Mouse (Mus musculus): ENCODE measurements around the gene Olfr594. TPM values are rescaled to one million over a fixed set of nuclear protein-coding genes. Genes with fewer than 3 reads are reported as not detected.
"Not testable (repeated sequence)": the region's sequence is repeated elsewhere in the genome, so short reads cannot be mapped to it uniquely, and the experiment has no call there.

Olfr594 gene
- not detected in 2 replicates for polyA plus RNA-seq (2012; rRNA removed)

- no peak within 1 kb of the TSS for H3K27ac ChIP-seq (ENCODE audit: insufficient read depth, low read length)
- H3K4me1 ChIP-seq (ENCODE audit: control insufficient read depth, insufficient read depth, low read length) = no peaks in the 10 kb centered on the region
- TF ChIP-seq CTCF (IDR thresholded peaks at IDR 0.05; ENCODE audit: extremely low read depth, insufficient read depth, low read length) (no peak), POLR2A (IDR thresholded peaks at IDR 0.05; ENCODE audit: extremely low read depth, insufficient read depth, low read length) (no peak)
- no peak within 1 kb of the TSS for H3K4me3 ChIP-seq (ENCODE audit: insufficient read depth, low read length)
Measured at GRCm38 (mm10) chr7:103216696-103217095, at the start of gene Olfr594. TSS of gene Olfr594 (plus strand) at chr7:103216996.

- TF ChIP-seq POLR2A (IDR thresholded peaks at IDR 0.05; ENCODE audit: extremely low read depth, insufficient read depth, low read length) = no peak
- TF ChIP-seq CTCF (IDR thresholded peaks at IDR 0.05; ENCODE audit: extremely low read depth, insufficient read depth, low read length) = no peak
- Histone ChIP-seq H3K4me3 (ENCODE audit: insufficient read depth, low read length) (no peak overlapping the region), H3K27ac (ENCODE audit: insufficient read depth, low read length) (no peak overlapping the region), H3K4me1 (ENCODE audit: control insufficient read depth, insufficient read depth, low read length) (no peaks in the 10 kb centered on the region)
Measured at GRCm38 (mm10) chr7:103169697-103170096, 47.1 kb upstream of the Olfr594 start.

- Histone ChIP-seq H3K4me3 (ENCODE audit: insufficient read depth, low read length) (no peak within 1 kb of the TSS), H3K4me1 (ENCODE audit: control insufficient read depth, insufficient read depth, low read length) (no peaks in the 10 kb centered on the region), H3K27ac (ENCODE audit: insufficient read depth, low read length) (no peak within 1 kb of the TSS)
- no peak for TF ChIP-seq CTCF (IDR thresholded peaks at IDR 0.05; ENCODE audit: extremely low read depth, insufficient read depth, low read length)
- no peak for TF ChIP-seq POLR2A (IDR thresholded peaks at IDR 0.05; ENCODE audit: extremely low read depth, insufficient read depth, low read length)
Measured at GRCm38 (mm10) chr7:103178240-103178639, 38.6 kb upstream of the Olfr594 start, which contains the start of gene Olfr591. TSS of gene Olfr591 (minus strand) at chr7:103178340.

GRCm38 (mm10) chr7:103184503-103184902 lies 32.3 kb upstream of the Olfr594 start, which contains the start of gene Olfr592:
TSS of gene Olfr592 (plus strand) at chr7:103184803.
- H3K4me1 ChIP-seq (ENCODE audit: control insufficient read depth, insufficient read depth, low read length); H3K27ac ChIP-seq (ENCODE audit: insufficient read depth, low read length); H3K4me3 ChIP-seq (ENCODE audit: insufficient read depth, low read length): not testable (repeated sequence)

- Histone ChIP-seq H3K4me1 (ENCODE audit: control insufficient read depth, insufficient read depth, low read length) (no peaks in the 10 kb centered on the region), H3K4me3 (ENCODE audit: insufficient read depth, low read length) (no peak within 1 kb of the TSS), H3K27ac (ENCODE audit: insufficient read depth, low read length) (no peak within 1 kb of the TSS)
- no peak for TF ChIP-seq POLR2A (IDR thresholded peaks at IDR 0.05; ENCODE audit: extremely low read depth, insufficient read depth, low read length)
- no peak for TF ChIP-seq CTCF (IDR thresholded peaks at IDR 0.05; ENCODE audit: extremely low read depth, insufficient read depth, low read length)
Measured at GRCm38 (mm10) chr7:103211562-103211961, 5.2 kb upstream of the Olfr594 start, which contains the start of gene Olfr593. TSS of gene Olfr593 (plus strand) at chr7:103211862.

GRCm38 (mm10) chr7:103212050-103212449 lies 4.7 kb upstream of the Olfr594 start:
- H3K27ac ChIP-seq (ENCODE audit: insufficient read depth, low read length); H3K4me3 ChIP-seq (ENCODE audit: insufficient read depth, low read length); H3K4me1 ChIP-seq (ENCODE audit: control insufficient read depth, insufficient read depth, low read length): not testable (repeated sequence)

GRCm38 (mm10) chr7:103252405-103252804 lies 35.6 kb downstream of the Olfr594 start, which contains the start of gene Usp17ld:
TSS of gene Usp17ld (minus strand) at chr7:103252505.
- H3K4me3 ChIP-seq (ENCODE audit: insufficient read depth, low read length); H3K4me1 ChIP-seq (ENCODE audit: control insufficient read depth, insufficient read depth, low read length); H3K27ac ChIP-seq (ENCODE audit: insufficient read depth, low read length): not testable (repeated sequence)

Other genes starting within 250 kb of the Olfr594 start
- gene Olfr577, start 241.1 kb upstream of the Olfr594 start, polyA plus RNA-seq (2012; rRNA removed) = not detected in 2 replicates
- gene Olfr578, start 227.7 kb upstream of the Olfr594 start, polyA plus RNA-seq (2012; rRNA removed) = not detected in 2 replicates
- gene Olfr582, start 179.0 kb upstream of the Olfr594 start, polyA plus RNA-seq (2012; rRNA removed) = not detected in 2 replicates
- gene Olfr583, start 165.7 kb upstream of the Olfr594 start, polyA plus RNA-seq (2012; rRNA removed) = not detected in 2 replicates
- gene Olfr584, start 135.1 kb upstream of the Olfr594 start, polyA plus RNA-seq (2012; rRNA removed) = not detected in 2 replicates
- gene Olfr585, start 119.3 kb upstream of the Olfr594 start, polyA plus RNA-seq (2012; rRNA removed) = not detected in 2 replicates
- gene Olfr586, start 91.4 kb upstream of the Olfr594 start, polyA plus RNA-seq (2012; rRNA removed) = not detected in 2 replicates
- not detected in 2 replicates for gene Olfr588-ps1, start 76.1 kb upstream of the Olfr594 start, polyA plus RNA-seq (2012; rRNA removed)
- not detected in 2 replicates for gene Olfr589, start 60.6 kb upstream of the Olfr594 start, polyA plus RNA-seq (2012; rRNA removed)
- not detected in 2 replicates for gene Olfr591, start 38.7 kb upstream of the Olfr594 start, polyA plus RNA-seq (2012; rRNA removed)
- not detected in 2 replicates for gene Olfr592, start 32.2 kb upstream of the Olfr594 start, polyA plus RNA-seq (2012; rRNA removed)
- not detected in 2 replicates for gene Olfr593, start 5.1 kb upstream of the Olfr594 start, polyA plus RNA-seq (2012; rRNA removed)
- gene Usp17ld, start 35.5 kb downstream of the Olfr594 start, polyA plus RNA-seq (2012; rRNA removed) = not detected in 2 replicates
- gene Olfr596, start 88.7 kb downstream of the Olfr594 start, polyA plus RNA-seq (2012; rRNA removed) = not detected in 2 replicates
- gene Olfr597, start 99.3 kb downstream of the Olfr594 start, polyA plus RNA-seq (2012; rRNA removed) = not detected in 2 replicates
- gene Olfr598, start 106.6 kb downstream of the Olfr594 start, polyA plus RNA-seq (2012; rRNA removed) = not detected in 2 replicates
- gene Olfr599, start 118.9 kb downstream of the Olfr594 start, polyA plus RNA-seq (2012; rRNA removed) = not detected in 2 replicates
- not detected in 2 replicates for gene Olfr600, start 132.7 kb downstream of the Olfr594 start, polyA plus RNA-seq (2012; rRNA removed)
- gene Olfr601, start 145.7 kb downstream of the Olfr594 start, polyA plus RNA-seq (2012; rRNA removed) = not detected in 2 replicates
- gene Olfr603, start 169.2 kb downstream of the Olfr594 start, polyA plus RNA-seq (2012; rRNA removed) = not detected in 2 replicates
- gene Usp17lc, start 198.1 kb downstream of the Olfr594 start, polyA plus RNA-seq (2012; rRNA removed) = not detected in 2 replicates
- not detected in 2 replicates for gene Olfr605, start 228.4 kb downstream of the Olfr594 start, polyA plus RNA-seq (2012; rRNA removed)
- gene Olfr606, start 232.1 kb downstream of the Olfr594 start, polyA plus RNA-seq (2012; rRNA removed) = not detected in 2 replicates
- not detected in 2 replicates for gene Olfr607, start 247.2 kb downstream of the Olfr594 start, polyA plus RNA-seq (2012; rRNA removed)